Mouse (Mus musculus) heart, adult 2 months (tissue): ENCODE results near the gene Ush1g.

ENCODE experiments used
- EP300 ChIP-seq: fragments of 200-500 bp; IDR thresholded peaks from 2 replicates; pipeline ENCODE4 v1.6.1; 2011; ENCODE audit warnings: low read depth, low read length, control low read depth; ENCODE audit not compliant: insufficient read depth
- POLR2A ChIP-seq: fragments of 200-500 bp; IDR thresholded peaks from 2 replicates; pipeline ENCODE4 v1.6.1; 2011; ENCODE audit warnings: mild to moderate bottlenecking, low read depth, low read length, control low read depth; ENCODE audit not compliant: insufficient read depth

DNA sequence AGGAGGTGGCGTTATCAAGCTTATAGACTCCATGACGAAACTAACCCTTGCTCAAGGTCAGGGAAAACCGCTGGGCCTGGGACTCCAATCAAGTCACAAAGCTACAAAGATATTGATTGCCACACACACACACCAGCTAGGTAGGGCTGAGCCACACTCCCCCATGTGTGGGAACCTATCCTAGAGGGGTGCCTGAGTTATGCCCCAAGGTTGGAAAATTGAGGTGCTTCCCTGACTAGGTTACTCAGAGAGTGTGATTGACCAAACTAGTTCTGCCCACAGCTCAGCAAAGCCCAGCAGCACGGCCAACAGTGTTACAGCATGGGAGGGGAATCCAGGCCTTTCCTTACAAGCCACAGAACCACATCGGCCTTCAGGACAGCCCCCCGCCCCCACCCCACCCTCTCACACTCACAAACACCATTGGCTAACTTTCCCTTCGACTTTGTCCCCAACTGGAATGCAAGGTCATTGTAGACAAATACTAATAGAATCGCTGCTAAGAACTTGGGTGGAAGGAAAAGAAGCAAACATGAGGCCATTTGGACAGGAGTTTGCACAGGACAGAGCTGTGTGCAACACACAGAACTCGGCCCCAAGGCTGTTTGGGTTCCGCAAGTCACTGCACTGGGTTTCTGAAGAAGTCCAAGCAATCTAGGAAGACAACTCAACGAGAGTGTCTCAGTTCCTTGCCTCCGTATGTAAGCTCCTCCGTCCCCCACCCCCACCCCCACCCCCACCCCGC, 29.0 kb downstream of the Ush1g start:
- TF ChIP-seq EP300 (no peak), POLR2A (no peak)
